ENCODE assay signal across 17 mouse cellular contexts in genomic region chr15:86064191-86064849, GRCm38 (mm10). TPM values are rescaled to one million over a fixed set of nuclear protein-coding genes. Genes with fewer than 3 reads are reported as not detected.
DNase-seq lines count a peak whose midpoint lies in the region; ATAC-seq and TF ChIP-seq lines count a peak whose summit lies in the region.
"Had no signal": no experiment of that assay in that cellular context is flagged by ENCODE, and none has a peak within 500 bp of the region (broad histone marks: within the 10 kb centered on the region; RNA-seq: fewer than 3 reads in every experiment).

No protein-coding gene starts in this region.

- no peaks in the 10 kb centered on the region for H3K9me3 ChIP-seq in liver, embryonic 11.5 days (ENCODE audit: control insufficient read depth, low read length)
- no peaks in the 10 kb centered on the region for H3K9me3 ChIP-seq in liver, postnatal 0 days (ENCODE audit: low read length)
- H3K9me3 ChIP-seq in stomach, postnatal 0 days (ENCODE audit: control insufficient read depth, low read length), result no peaks in the 10 kb centered on the region
- H3K9me3 ChIP-seq: embryonic facial prominence, embryonic 15.5 days; neural tube, embryonic 12.5 days had no signal

- no peak overlapping the region for H3K4me3 ChIP-seq in liver, embryonic 11.5 days (ENCODE audit: low read depth, low read length)
- H3K4me3 ChIP-seq in liver, postnatal 0 days (ENCODE audit: low read depth, low read length), result no peak overlapping the region
- H3K4me3 ChIP-seq in stomach, postnatal 0 days (ENCODE audit: low read depth, low read length), result no peak overlapping the region
- H3K4me3 ChIP-seq: embryonic facial prominence, embryonic 15.5 days; heart, adult 2 months; neural tube, embryonic 12.5 days had no signal

- H3K9ac ChIP-seq in liver, embryonic 11.5 days (ENCODE audit: low read depth, low read length), result no peak overlapping the region
- peak overlapping the region; percentile 44 for H3K9ac ChIP-seq in liver, postnatal 0 days (replicated peaks)
- H3K9ac ChIP-seq in stomach, postnatal 0 days (ENCODE audit: low read length), result no peak overlapping the region
- H3K9ac ChIP-seq: embryonic facial prominence, embryonic 15.5 days; neural tube, embryonic 12.5 days had no signal

- H3K4me1 ChIP-seq in liver, embryonic 11.5 days (replicated peaks; ENCODE audit: control insufficient read depth, insufficient read depth, low read length), result peaks cover 84% of the 10 kb centered on the region
- H3K4me1 ChIP-seq in liver, postnatal 0 days (ENCODE audit: insufficient read depth), result peaks cover 73% of the 10 kb centered on the region
- peaks cover 14% of the 10 kb centered on the region for H3K4me1 ChIP-seq in stomach, postnatal 0 days (replicated peaks; ENCODE audit: control insufficient read depth, insufficient read depth)

- ATAC-seq in liver, embryonic 11.5 days (replicated peaks; ENCODE audit: low FRiP score), result no peak
- peak; percentile 8; the same call in 1 of the 2 replicates for ATAC-seq in erythroblast, adult 5-6 weeks (replicated peaks; ENCODE audit: low FRiP score, poor library complexity, severe bottlenecking)
- ATAC-seq in liver, postnatal 0 days, result peak; percentile 14
- ATAC-seq in stomach, postnatal 0 days (ENCODE audit: low FRiP score, low TSS enrichment), result no peak
- ATAC-seq: forebrain, embryonic 16.5 days; hindbrain, postnatal 0 days; midbrain, embryonic 16.5 days had no signal

- WGBS in liver, embryonic 11.5 days, result 75% methylated on average over 8 of the region's 8 CpGs
- WGBS in liver, postnatal 0 days (ENCODE audit: insufficient replicate concordance), result 60% methylated on average over 8 of the region's 8 CpGs
- 85% methylated on average over 8 of the region's 8 CpGs for WGBS in stomach, postnatal 0 days

- H3K27ac ChIP-seq in liver, embryonic 11.5 days (ENCODE audit: low read depth, low read length), result peak overlapping the region; percentile 40; the same call in 1 of the 2 replicates
- peak overlapping the region; percentile 85 for H3K27ac ChIP-seq in liver, postnatal 0 days (ENCODE audit: low read depth)
- H3K27ac ChIP-seq in stomach, postnatal 0 days (replicated peaks), result 0 out of 2 replicates have a peak overlapping the region, but pooled peaks have one; percentile 4
- H3K27ac ChIP-seq: embryonic facial prominence, embryonic 15.5 days; heart, adult 2 months; hindbrain, postnatal 0 days; neural tube, embryonic 12.5 days had no signal

- peak overlapping the region; percentile 41 for H3K4me2 ChIP-seq in liver, embryonic 11.5 days
- H3K4me2 ChIP-seq in liver, postnatal 0 days (ENCODE audit: low read depth, low read length), result peak overlapping the region; percentile 60
- H3K4me2 ChIP-seq in stomach, postnatal 0 days (replicated peaks; ENCODE audit: low read depth), result no peak overlapping the region
- H3K4me2 ChIP-seq: embryonic facial prominence, embryonic 15.5 days; neural tube, embryonic 12.5 days had no signal

- no peak for TF ChIP-seq CTCF in liver, postnatal 0 days (IDR thresholded peaks at IDR 0.05; ENCODE audit: low read depth)
- TF ChIP-seq CTCF in stomach, postnatal 0 days (IDR thresholded peaks at IDR 0.05; ENCODE audit: low read depth), result no peak

- H3K27me3 ChIP-seq in liver, embryonic 11.5 days (replicated peaks; ENCODE audit: control insufficient read depth, insufficient read depth, low read length), result no peaks in the 10 kb centered on the region
- H3K27me3 ChIP-seq in liver, postnatal 0 days (ENCODE audit: insufficient read depth, low read length), result no peaks in the 10 kb centered on the region
- H3K27me3 ChIP-seq in stomach, postnatal 0 days (ENCODE audit: control insufficient read depth, insufficient read depth, low read length), result no peaks in the 10 kb centered on the region
- H3K27me3 ChIP-seq: embryonic facial prominence, embryonic 15.5 days; neural tube, embryonic 12.5 days had no signal

- no peak for TF ChIP-seq EP300 in liver, postnatal 0 days (IDR thresholded peaks at IDR 0.05; ENCODE audit: low read depth)
- TF ChIP-seq EP300 in stomach, postnatal 0 days (optimal IDR thresholded peaks at IDR 0.05), result no peak

- H3K36me3 ChIP-seq in liver, embryonic 11.5 days (ENCODE audit: control insufficient read depth, insufficient read depth, low read length), result no peaks in the 10 kb centered on the region
- peaks cover 5% of the 10 kb centered on the region; the same call in 1 of the 2 replicates for H3K36me3 ChIP-seq in liver, postnatal 0 days (replicated peaks; ENCODE audit: insufficient read depth, low read length)
- H3K36me3 ChIP-seq in stomach, postnatal 0 days (ENCODE audit: control insufficient read depth, insufficient read depth, low read length), result no peaks in the 10 kb centered on the region
- H3K36me3 ChIP-seq: embryonic facial prominence, embryonic 15.5 days had no signal

- DNase-seq in liver, embryonic 11.5 days (ENCODE audit: low spot score), result no peak
- no peak for DNase-seq in liver
- no peak for DNase-seq in liver, postnatal 0 days
- DNase-seq in stomach, postnatal 0 days (ENCODE audit: low spot score), result no peak
- DNase-seq in ovary, postnatal 10 days (ENCODE audit: low spot score), result no peak
- no peak for DNase-seq in layer of hippocampus, adult 8-10 months (ENCODE audit: low spot score in 2 of 2)
- DNase-seq: adrenal gland, postnatal 10 days; cerebellum, adult 8-10 months; kidney, adult 8-10 months; lung, adult 18-20 months had no signal

RNA-seq across cellular contexts. Expression of gene Gramd4, which starts 6.8 kb away (rescaled TPM):
- 12.6 and 13.9 TPM in 2 replicates for polyA plus RNA-seq in liver, embryonic 11.5 days (2014; fragmentation: Nextera tagmentation; extraction: Ambion mirVana)
- 3.3 and 7.3 TPM in 2 replicates for total RNA-seq in erythroblast, adult 5-6 weeks (2015; ENCODE audit: low replicate concordance)
- total RNA-seq in erythroblast, adult 5-6 weeks (2017; ENCODE audit: low replicate concordance), result 8.4 and 11.0 TPM in 2 replicates
- 3.2 and 3.7 TPM in 2 replicates for polyA plus RNA-seq in liver, postnatal 0 days (2015; fragmentation: Nextera tagmentation; extraction: Ambion mirVana)
- polyA plus RNA-seq in stomach, postnatal 0 days (2015; fragmentation: Nextera tagmentation; extraction: Ambion mirVana), result 11.1 and 11.4 TPM in 2 replicates
- 10 to 100 TPM; 24.1 to 30.9 (median 29.9) TPM for total RNA-seq in layer of hippocampus, adult 8-10 months (2022)

RNA-seq across cellular contexts. Expression of gene Celsr1, which starts 30.7 kb away (rescaled TPM):
- 0.53 and 1.4 TPM in 2 replicates for polyA plus RNA-seq in liver, embryonic 11.5 days (2014; fragmentation: Nextera tagmentation; extraction: Ambion mirVana)
- 0.38 and 1.5 TPM in 2 replicates for total RNA-seq in erythroblast, adult 5-6 weeks (2015; ENCODE audit: low replicate concordance)
- total RNA-seq in erythroblast, adult 5-6 weeks (2017; ENCODE audit: low replicate concordance), result 0.60 and 0.98 TPM in 2 replicates
- 0.09 and 0.11 TPM in 2 replicates for polyA plus RNA-seq in liver, postnatal 0 days (2015; fragmentation: Nextera tagmentation; extraction: Ambion mirVana)
- polyA plus RNA-seq in stomach, postnatal 0 days (2015; fragmentation: Nextera tagmentation; extraction: Ambion mirVana), result 2.0 and 2.2 TPM in 2 replicates
- total RNA-seq in layer of hippocampus, adult 8-10 months (2022), result 1 to 10 TPM; 6.0 to 7.0 (median 6.6) TPM

Comparison
In these comparisons a context has a peak if more than half of its experiments do, and no peak if none do; other contexts are left out.
1. ATAC-seq: peak in erythroblast, adult 5-6 weeks (single experiment) and liver, postnatal 0 days (single experiment); none in liver, embryonic 11.5 days (single experiment) and stomach, postnatal 0 days (single experiment).
2. H3K27ac ChIP-seq: peak in every context shown above with its lines; median percentile 85 in liver, postnatal 0 days; 40 in liver, embryonic 11.5 days; 4 in stomach, postnatal 0 days.